Mouse (Mus musculus): ENCODE measurements around the gene Cntnap2.
"Not testable (repeated sequence)": the region's sequence is repeated elsewhere in the genome, so short reads cannot be mapped to it uniquely, and the experiment has no call there.

Gene Cntnap2

DNA sequence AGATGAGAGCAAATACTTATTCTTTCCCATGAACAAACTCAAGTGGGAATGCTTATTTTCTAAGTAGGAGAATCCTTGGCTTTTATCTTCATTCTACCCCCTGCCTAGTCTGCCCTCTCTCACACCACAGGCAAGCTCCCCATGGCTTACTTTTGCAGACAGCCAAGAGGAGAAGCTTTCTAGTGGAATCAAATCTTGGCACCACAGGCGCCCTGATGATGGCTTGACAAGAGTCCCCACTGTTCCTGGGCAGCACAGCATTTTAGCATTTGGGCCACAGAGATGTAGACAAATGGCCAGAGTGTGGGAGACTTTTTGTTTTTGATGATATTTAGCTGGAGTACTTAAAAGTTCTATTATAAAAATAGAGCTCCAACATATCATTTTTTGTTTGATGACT, 1204.0 kb downstream of the Cntnap2 start:
- no peak for DNase-seq (ENCODE audit: low spot score)

- no peak for DNase-seq (ENCODE audit: low spot score)
Measured at GRCm38 (mm10) chr6:46346946-46347345, 1287.8 kb downstream of the Cntnap2 start.

DNA sequence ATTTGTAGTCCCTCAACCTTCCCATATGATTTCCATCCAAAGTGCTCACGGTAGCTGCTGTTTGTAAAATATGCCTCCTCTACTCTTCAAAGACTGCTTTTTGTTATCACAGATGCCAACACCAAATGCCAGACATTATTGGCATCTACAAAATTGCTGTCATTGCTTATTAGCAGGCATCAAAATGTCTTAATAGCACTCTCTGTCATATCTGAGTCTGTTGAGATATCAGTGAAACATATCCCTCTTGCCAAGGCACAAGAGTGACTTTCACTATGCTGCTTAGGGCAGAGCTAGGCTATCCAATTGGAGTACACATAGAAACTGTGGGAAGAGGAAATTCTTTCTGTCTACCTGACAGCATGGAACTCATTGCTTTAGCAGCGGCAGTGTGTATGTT, 1301.9 kb downstream of the Cntnap2 start:
- no peak for DNase-seq (ENCODE audit: low spot score)

DNA sequence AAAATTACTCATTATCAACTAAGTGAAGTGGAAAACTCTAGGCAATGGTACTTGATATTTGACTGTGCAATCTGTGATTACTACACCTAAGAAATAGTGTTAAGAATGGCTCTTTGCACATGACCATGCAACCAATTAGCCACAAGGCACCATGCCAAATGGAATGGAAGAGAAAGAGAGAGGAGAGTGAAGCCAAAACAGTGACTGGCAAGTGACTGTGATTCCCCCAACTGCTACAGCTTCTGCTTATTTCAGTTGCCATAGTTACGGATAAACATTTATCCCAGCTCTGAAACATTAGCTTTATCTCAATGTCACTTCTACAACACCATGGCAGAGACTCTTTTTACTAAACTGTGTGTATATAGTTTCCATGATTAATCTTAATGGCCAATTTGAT, 1303.0 kb downstream of the Cntnap2 start:
- peak; percentile 52 for DNase-seq (ENCODE audit: low spot score)

DNA sequence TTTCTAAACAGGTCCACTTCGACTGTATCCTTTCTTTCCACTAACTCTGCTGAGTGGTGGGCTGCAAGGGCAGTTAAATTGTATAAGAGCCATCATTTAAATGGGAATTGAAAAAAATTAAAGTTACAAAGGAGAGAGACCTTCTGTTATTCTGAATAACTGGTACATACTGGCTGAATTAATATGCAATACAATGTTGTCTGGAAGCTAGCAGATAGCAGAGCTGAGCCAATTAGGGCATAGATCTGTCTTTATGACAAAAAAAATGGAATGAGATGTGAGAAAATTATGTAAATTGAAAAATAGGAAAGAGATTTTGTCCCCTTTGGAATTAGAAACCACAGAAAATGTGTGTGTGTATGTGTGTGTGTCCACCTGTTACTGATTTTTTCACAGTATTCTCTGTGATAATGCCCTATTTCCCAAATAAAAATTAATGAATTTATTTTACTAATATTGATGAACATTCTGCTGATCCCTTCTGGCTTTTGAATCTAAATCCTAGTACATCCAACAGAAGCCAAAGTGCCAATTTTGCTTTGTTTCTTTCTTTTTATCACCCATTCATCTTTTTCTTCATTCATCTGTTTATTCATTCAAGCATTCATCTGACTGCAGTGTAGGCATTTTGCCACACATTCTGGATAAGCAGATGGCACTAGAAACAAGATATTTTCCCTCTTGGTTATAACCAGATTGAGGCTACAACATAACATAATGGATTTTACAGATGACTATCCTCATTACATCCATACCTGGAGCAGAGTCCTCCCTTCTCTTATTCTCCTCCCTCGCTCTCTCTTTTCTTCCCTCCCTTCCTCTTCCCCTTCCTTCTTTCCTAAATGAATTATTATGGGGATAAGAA, 1339.8 kb downstream of the Cntnap2 start:
- DNase-seq (ENCODE audit: low spot score) = peak; percentile 61

- DNase-seq (ENCODE audit: low spot score) = no peak
Measured at GRCm38 (mm10) chr6:46414154-46414553, 1355.0 kb downstream of the Cntnap2 start.

DNA sequence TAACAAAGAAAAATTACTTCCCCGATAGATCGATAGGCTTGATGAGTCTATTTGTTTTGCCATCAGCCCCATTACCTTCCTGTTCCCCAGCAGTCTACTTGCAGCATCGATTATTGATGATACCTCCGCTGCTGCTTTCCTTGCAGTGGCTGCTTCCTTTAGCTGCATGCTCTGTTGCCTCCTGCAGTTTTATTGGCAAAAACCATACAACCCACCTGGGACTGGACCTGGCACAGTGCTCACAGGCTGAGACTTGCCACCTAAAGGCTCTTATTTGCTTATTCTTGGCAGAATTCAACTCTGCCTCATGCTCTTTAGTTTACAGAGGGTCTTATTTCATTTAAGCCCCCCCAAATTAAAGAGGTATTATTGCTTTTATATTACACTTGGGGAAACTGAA, 1355.4 kb downstream of the Cntnap2 start:
- no peak for DNase-seq (ENCODE audit: low spot score)

GRCm38 (mm10) chr6:46419827-46420226, 1360.7 kb downstream of the Cntnap2 start:
- no peak for DNase-seq (ENCODE audit: low spot score)

- no peak for DNase-seq (ENCODE audit: low spot score)
Measured at GRCm38 (mm10) chr6:46420349-46420748, 1361.2 kb downstream of the Cntnap2 start.

- no peak for DNase-seq (ENCODE audit: low spot score)
Measured at GRCm38 (mm10) chr6:46428231-46428630, 1369.1 kb downstream of the Cntnap2 start.

- no peak for DNase-seq (ENCODE audit: low spot score)
Measured at GRCm38 (mm10) chr6:46450917-46451638, 1391.9 kb downstream of the Cntnap2 start.

GRCm38 (mm10) chr6:46472683-46473082, 1413.5 kb downstream of the Cntnap2 start:
- no peak for DNase-seq (ENCODE audit: low spot score)

DNA sequence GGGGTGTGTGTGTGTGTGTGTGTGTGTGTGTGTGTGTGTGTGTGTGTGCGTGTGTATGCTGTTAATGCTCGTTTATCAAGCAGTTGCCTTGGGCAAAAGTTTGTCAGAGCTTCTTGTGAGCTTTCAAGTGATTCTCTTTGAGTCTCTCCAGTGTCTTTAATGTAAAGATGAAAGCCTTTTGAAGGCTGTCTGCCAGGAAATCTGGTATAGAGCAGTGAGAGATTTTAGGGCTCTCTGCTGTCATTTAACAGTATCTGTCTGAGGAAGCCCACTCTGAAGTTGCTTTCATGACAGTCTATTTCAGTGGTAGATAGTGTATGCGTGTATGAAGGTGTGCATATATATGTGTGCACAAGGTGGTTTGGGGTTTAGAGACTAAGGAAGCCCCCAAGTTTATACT, 1425.2 kb downstream of the Cntnap2 start:
- no peak for DNase-seq (ENCODE audit: low spot score)

- DNase-seq (ENCODE audit: low spot score) = no peak
Measured at GRCm38 (mm10) chr6:46502786-46503185, 1443.6 kb downstream of the Cntnap2 start.

DNA sequence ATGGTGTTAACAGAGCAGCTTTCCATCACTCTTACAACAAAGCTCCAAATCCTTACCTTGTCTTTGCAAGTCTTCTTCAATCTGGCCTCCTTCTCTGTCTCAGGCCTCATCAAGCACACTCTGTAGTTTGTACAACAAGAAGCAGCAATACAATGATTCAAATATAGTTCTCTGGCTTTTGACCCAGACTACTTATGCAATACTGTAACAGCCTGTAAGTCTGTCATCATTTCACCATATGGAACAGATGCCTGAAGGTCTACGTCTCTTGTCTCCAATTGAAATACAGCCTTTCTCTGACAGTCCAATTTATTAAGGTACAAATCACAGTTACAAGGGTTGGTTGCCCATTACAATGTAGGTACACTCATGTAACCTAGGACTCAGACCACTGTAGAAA, 1453.7 kb downstream of the Cntnap2 start:
- no peak for DNase-seq (ENCODE audit: low spot score)

DNA sequence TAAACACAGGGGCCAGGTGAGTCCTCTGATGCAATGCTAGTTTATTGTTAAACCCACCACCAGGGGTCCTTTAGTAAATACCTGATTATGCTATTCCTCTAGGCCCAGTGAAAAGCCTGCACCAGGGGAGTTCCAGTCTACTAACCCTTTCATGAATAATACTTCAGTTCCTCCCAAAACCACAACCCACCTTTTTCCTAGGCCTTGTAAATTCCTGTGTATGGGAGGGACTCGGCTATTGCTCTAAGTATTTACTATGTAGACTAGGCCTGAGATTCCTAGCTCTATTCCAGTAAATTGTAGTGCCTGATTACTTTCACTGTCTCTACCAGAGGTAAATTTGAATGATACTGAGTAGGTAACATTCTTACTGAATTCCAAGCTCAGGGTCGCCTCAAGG, 1478.4 kb downstream of the Cntnap2 start:
- not testable (repeated sequence) for DNase-seq (ENCODE audit: low spot score)

DNA sequence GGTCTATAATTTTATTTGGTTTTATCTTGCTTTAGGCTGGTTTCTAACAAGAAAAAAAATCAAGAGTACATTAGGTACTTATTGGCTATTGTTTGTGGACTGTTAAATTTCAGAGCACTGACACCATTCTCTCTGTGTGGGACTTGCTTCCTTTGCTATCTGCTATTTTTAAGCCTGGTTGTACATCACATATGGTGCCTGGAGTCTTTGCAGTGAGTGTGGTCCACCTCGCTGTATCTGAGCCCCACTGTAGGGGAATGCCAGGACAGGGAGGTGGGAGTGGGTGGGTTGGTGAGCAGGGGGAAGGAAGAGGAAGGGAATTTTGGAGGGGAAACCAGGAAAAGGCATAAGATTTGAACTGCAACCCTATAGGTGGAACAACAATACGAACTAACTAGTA, 1504.3 kb downstream of the Cntnap2 start:
- no peak for DNase-seq (ENCODE audit: low spot score)

DNA sequence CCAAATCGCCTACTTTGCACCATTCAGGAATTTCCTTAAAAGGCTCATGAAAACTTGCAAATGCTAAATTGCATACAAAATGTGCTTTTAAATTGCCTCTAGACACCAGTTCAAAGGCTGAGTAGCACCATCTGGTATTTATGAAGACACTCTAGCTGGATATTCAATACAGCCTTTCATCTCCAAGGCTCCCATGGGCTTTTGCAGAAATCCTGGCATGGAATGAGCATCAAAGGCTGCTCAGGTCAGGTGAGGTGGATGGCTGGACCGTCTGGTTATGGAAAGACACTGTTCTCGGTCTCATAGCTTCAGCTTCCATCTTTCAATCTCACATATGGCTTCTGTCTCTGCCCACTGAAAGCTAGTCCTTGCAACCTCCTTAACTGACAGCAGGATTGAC, 1515.9 kb downstream of the Cntnap2 start:
- DNase-seq (ENCODE audit: low spot score) = no peak

GRCm38 (mm10) chr6:46612365-46612764, 1553.2 kb downstream of the Cntnap2 start:
- DNase-seq (ENCODE audit: low spot score) = no peak

DNA sequence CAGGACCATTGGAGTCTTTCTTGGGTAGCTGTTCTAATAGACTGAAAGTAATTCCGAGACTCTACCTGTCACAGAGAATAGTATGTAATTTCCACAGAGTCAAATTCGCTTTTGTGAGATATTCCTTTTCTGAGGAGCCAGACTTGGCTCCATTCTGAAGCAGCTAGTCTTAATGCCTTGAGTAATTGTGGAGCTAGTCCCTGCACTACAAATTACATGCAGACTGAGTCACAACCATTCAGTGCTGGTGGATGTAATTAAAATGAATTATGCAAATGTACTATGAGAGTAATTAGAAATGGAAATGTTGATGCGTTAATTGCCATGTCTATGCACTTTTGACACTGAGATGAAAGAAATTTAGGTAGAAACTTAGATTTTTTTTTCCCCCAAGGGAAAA, 1553.7 kb downstream of the Cntnap2 start:
- no peak for DNase-seq (ENCODE audit: low spot score)

DNA sequence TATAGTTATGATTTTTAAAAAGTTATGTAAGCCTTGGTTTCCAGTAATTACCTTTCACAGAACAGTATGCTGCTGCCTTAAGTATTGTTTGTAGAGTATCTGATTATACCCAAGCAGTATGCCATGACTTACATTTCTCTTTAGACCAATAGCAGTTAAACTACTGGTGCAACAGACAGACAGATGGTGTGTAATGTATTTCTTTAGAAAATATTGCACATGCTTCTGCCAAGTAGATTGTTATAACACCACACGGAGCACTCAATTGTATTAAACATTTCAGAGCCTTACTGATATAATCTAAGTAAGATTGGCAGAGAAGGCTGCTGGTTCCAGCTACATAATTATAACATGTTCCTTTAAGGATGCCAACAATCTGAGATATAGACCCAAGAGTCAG, 1609.9 kb downstream of the Cntnap2 start:
- DNase-seq (ENCODE audit: low spot score) = no peak

DNA sequence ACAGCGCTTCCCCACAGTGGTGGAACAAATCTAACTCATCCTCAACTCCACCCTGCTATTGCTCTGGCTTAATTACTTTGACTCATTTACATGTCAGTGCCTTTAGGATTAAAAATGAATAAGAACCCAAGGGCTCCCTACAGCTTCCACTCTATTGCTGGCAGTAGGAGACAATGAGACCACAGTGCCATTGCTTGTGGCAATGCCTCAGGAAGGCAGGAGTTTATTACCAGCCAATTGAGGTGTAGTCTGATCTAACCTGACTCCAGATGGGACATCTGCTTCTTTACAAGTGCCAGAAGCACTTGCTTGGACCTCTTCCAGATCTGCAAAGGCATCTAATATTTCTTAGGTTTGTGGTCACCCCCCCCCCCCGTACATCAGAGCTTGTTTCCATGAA, 1615.9 kb downstream of the Cntnap2 start:
- no peak for DNase-seq (ENCODE audit: low spot score)

DNA sequence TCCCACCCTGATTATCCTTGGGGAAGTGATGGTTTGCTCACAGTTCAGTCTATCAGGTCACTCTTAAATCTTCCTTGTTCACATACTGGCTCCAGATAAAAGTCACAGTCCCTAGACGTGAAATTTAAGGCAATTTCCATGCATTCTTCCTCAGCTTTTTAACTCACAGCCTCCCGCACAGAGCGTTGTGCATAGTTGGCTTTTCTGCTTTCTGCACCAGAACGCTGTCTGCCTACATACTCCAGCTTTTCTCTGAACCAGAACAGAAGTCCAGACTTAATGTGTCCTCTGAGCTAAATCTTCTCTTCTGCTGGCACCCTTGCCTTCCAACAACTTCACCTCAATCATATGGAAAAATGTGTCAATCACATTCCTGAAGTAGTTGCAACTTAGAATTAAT, 1616.5 kb downstream of the Cntnap2 start:
- DNase-seq (ENCODE audit: low spot score) = no peak

Data from layer of hippocampus, adult 9-10 months (tissue).